Mouse (Mus musculus) heart, postnatal 0 days (tissue): ENCODE data around the gene Clec16a. TPM values are rescaled to one million over a fixed set of nuclear protein-coding genes. Genes with fewer than 3 reads are reported as not detected.

Experiments
- ATAC-seq: fragments of 200-750 bp; cut with Nextera tagmentation; 2 replicates; pipeline ENCODE4 v1.8.0; 2017; ENCODE audit warnings: low read depth, moderate number of reproducible peaks, moderate library complexity; ENCODE audit not compliant: insufficient read depth
- DNase-seq: peaks from one replicate; pipeline ENCODE4 v3.0.0-alpha.2; 2016; ENCODE audit warnings: low spot score
- H3K27ac ChIP-seq: fragments of 300-500 bp; sonication (generic); 2 replicates; pipeline ENCODE4 v1.5.1; 2014; ENCODE audit warnings: low read depth, mild to moderate bottlenecking
- H3K27me3 ChIP-seq: fragments of 300-500 bp; sonication (generic); 2 replicates; pipeline ENCODE4 v1.6.1; 2014; ENCODE audit warnings: low read length, mixed read lengths; ENCODE audit not compliant: control insufficient read depth, insufficient read depth
- H3K36me3 ChIP-seq: fragments of 300-500 bp; sonication (generic); replicated peaks from 2 replicates; pipeline ENCODE4 v1.6.1; 2014; ENCODE audit warnings: low read length, mixed read lengths; ENCODE audit not compliant: control insufficient read depth, insufficient read depth
- H3K4me1 ChIP-seq: fragments of 300-500 bp; sonication (generic); 2 replicates; pipeline ENCODE4 v1.6.1; 2014; ENCODE audit warnings: antibody characterized with exemption; ENCODE audit not compliant: control insufficient read depth, insufficient read depth
- H3K4me2 ChIP-seq: fragments of 300-500 bp; sonication (generic); 2 replicates; pipeline ENCODE4 v1.6.1; 2014; ENCODE audit warnings: low read depth, mild to moderate bottlenecking, low read length, moderate library complexity
- H3K4me3 ChIP-seq: fragments of 300-500 bp; sonication (generic); 2 replicates; pipeline ENCODE4 v1.5.1; 2014; ENCODE audit warnings: low read depth, low read length
- H3K9ac ChIP-seq: fragments of 300-500 bp; sonication (generic); replicated peaks from 2 replicates; pipeline ENCODE4 v1.6.1; 2014; ENCODE audit warnings: low read depth, low read length, mixed read lengths
- H3K9me3 ChIP-seq: fragments of 300-500 bp; sonication (generic); replicated peaks from 2 replicates; pipeline ENCODE4 v1.6.1; 2016; ENCODE audit warnings: low read length; ENCODE audit not compliant: control insufficient read depth
- CTCF ChIP-seq: IDR thresholded peaks from 2 replicates; pipeline ENCODE4 v1.5.1; 2016; ENCODE audit warnings: antibody characterized with exemption, control low read depth, low read depth
- EP300 ChIP-seq: IDR thresholded peaks from 2 replicates; pipeline ENCODE4 v1.6.1; 2016; ENCODE audit warnings: antibody characterized with exemption, low read depth
- WGBS: fragments of 180-500 bp; shearing (Covaris S2); extraction: QIAGEN DNeasy Blood & Tissue Kit; methylation state at CpG from one replicate; pipeline ENCODE4 v1.1.7; 2014; 5-methylcytosine and 5-hydroxymethylcytosine counted together
- polyA plus RNA-seq: library from polyadenylated mRNA; unstranded; fragments of >200 nt; fragmentation: Nextera tagmentation; extraction: Ambion mirVana; gene quantifications from 2 replicates; pipeline ENCODE4 v1.2.1, GENCODE M21; 2015
- total RNA-seq: library from RNA; depleted of rRNA; stranded (reverse); fragments of >200 nt; gene quantifications from 2 replicates; pipeline ENCODE4 v1.2.3, GENCODE M21; 2014; ENCODE audit warnings: low replicate concordance

Clec16a gene
- total and polyA plus RNA-seq, 2 experiments from 2014 or later = 37.7 to 39.6 TPM

DNA sequence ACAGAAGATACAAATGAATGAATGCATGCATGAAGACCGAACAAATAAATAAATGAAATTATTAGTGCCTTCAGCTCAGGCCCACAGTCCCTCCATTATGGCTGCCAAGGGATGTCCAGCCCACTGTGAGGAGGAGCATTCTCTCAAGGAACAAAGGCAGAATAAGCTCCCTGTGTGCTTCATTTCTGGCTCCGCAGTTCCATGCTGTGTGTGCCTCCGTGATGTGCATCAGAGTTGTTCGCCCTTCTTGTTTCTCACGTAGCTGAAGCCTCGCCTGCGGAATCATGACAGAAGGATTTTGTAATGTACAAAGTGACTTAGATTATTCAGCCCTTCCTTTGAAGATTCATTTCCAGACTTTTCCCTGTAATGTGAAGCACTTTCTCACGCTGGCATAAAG, 147.7 kb downstream of the Clec16a start:
- Histone ChIP-seq H3K27ac (no peak overlapping the region), H3K9ac (no peak overlapping the region), H3K9me3 (no peaks in the 10 kb centered on the region), H3K4me1 (peaks cover 36% of the 10 kb centered on the region), H3K4me3 (no peak overlapping the region), H3K27me3 (no peaks in the 10 kb centered on the region), H3K4me2 (no peak overlapping the region), H3K36me3 (no peaks in the 10 kb centered on the region)
- no peak for DNase-seq
- WGBS = 94% methylated on average over 8 of the region's 8 CpGs
- no peak for TF ChIP-seq CTCF
- no peak for TF ChIP-seq EP300
- no peak for ATAC-seq

GRCm38 (mm10) chr16:10693424-10693823, 148.3 kb downstream of the Clec16a start:
- H3K9me3 ChIP-seq = no peaks in the 10 kb centered on the region
- ATAC-seq (no peak), DNase-seq (no peak)
- H3K36me3 ChIP-seq = no peaks in the 10 kb centered on the region
- no peak overlapping the region for H3K27ac ChIP-seq
- no peak overlapping the region for H3K4me2 ChIP-seq
- TF ChIP-seq EP300 (no peak), CTCF (no peak)
- peaks cover 41% of the 10 kb centered on the region for H3K4me1 ChIP-seq
- no peak overlapping the region for H3K4me3 ChIP-seq
- no peaks in the 10 kb centered on the region for H3K27me3 ChIP-seq
- 93% methylated on average over 1 of the region's 1 CpGs for WGBS
- no peak overlapping the region for H3K9ac ChIP-seq

GRCm38 (mm10) chr16:10694414-10694851, 149.3 kb downstream of the Clec16a start:
- H3K9ac ChIP-seq = no peak overlapping the region
- H3K4me3 ChIP-seq = no peak overlapping the region
- no peak overlapping the region for H3K27ac ChIP-seq
- ATAC-seq (no peak), DNase-seq (no peak)
- no peak overlapping the region for H3K4me2 ChIP-seq
- TF ChIP-seq CTCF (no peak), EP300 (no peak)
- 48% methylated on average over 11 of the region's 11 CpGs for WGBS
- peaks cover 42% of the 10 kb centered on the region for H3K4me1 ChIP-seq
- no peaks in the 10 kb centered on the region for H3K9me3 ChIP-seq
- no peaks in the 10 kb centered on the region for H3K36me3 ChIP-seq
- H3K27me3 ChIP-seq = no peaks in the 10 kb centered on the region

DNA sequence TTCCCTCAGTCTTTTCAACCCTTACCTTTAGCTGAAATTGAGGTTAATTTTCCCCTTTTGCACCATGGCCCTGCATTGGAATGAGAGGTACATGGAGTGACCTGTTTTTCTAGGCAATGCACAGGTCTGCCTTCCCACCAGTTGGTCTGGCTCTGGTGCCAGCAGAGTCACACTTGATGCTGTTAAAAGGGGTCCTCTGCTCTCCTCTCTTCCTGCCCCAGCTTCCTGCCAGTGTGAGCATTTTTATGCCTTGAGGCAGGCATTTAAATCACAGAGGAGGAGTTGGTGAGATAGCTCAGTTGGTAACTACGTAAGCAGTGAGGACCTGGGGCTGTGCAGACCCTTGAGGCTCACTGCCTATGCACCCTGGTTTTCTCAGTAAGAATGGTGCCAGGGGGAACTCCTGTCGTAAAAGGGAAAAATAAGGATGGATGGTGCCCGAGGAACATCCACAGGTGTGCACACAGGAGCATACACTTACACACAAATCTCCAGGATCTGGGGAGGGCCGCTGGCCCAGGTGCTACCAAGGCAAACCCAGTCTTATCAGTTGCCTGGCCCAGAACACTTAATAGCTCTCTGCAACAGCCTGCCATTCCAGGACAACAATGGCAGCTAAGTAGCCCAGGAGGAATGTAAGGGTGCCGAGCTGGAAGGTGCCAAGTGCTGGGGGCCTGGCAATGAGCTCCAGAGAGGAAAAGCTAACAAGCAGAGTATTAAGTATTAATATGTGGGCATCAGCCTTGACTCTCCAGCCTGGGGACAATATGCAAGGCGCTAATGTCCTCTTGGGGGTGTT, 152.9 kb downstream of the Clec16a start:
- 60% methylated on average over 6 of the region's 6 CpGs for WGBS
- Histone ChIP-seq H3K4me3 (no peak overlapping the region), H3K9ac (no peak overlapping the region), H3K4me2 (no peak overlapping the region), H3K9me3 (no peaks in the 10 kb centered on the region), H3K27ac (peak overlapping the region; percentile 57; the same call in 1 of the 2 replicates), H3K36me3 (no peaks in the 10 kb centered on the region), H3K4me1 (peaks cover 20% of the 10 kb centered on the region), H3K27me3 (no peaks in the 10 kb centered on the region)
- peak; percentile 63; the same call in 1 of the 2 replicates for ATAC-seq
- TF ChIP-seq CTCF (no peak), EP300 (no peak)
- no peak for DNase-seq

GRCm38 (mm10) chr16:10699316-10699715, 154.2 kb downstream of the Clec16a start:
- ATAC-seq (no peak), DNase-seq (no peak)
- Histone ChIP-seq H3K4me2 (no peak overlapping the region), H3K27me3 (no peaks in the 10 kb centered on the region), H3K9ac (no peak overlapping the region), H3K4me3 (no peak overlapping the region), H3K27ac (peak overlapping the region; percentile 57; the same call in 1 of the 2 replicates), H3K9me3 (no peaks in the 10 kb centered on the region), H3K36me3 (no peaks in the 10 kb centered on the region), H3K4me1 (peaks cover 20% of the 10 kb centered on the region)
- TF ChIP-seq CTCF = no peak
- 86% methylated on average over 3 of the region's 3 CpGs for WGBS

- 75% methylated on average over 2 of the region's 2 CpGs for WGBS
- Histone ChIP-seq H3K36me3 (no peaks in the 10 kb centered on the region), H3K27ac (peak overlapping the region; percentile 48; the same call in 1 of the 2 replicates), H3K4me3 (no peak overlapping the region), H3K9me3 (no peaks in the 10 kb centered on the region), H3K4me1 (peaks cover 20% of the 10 kb centered on the region), H3K4me2 (no peak overlapping the region), H3K9ac (no peak overlapping the region), H3K27me3 (no peaks in the 10 kb centered on the region)
- DNase-seq = no peak
- TF ChIP-seq CTCF = no peak
- no peak for TF ChIP-seq EP300
- no peak for ATAC-seq
Measured at GRCm38 (mm10) chr16:10700160-10700559, 155.0 kb downstream of the Clec16a start.
